Mouse (Mus musculus) kidney, embryonic 14.5 days (tissue): Measurements from ENCODE around the gene Tfap2e. TPM values are rescaled to one million over a fixed set of nuclear protein-coding genes. Genes with fewer than 3 reads are reported as not detected.

Experiments used
- ATAC-seq: fragments of 200-750 bp; cut with Nextera tagmentation; 2 replicates; pipeline ENCODE4 v1.8.0; 2017; ENCODE audit warnings: moderate number of reproducible peaks, mild to moderate bottlenecking, moderate TSS enrichment, moderate library complexity; ENCODE audit not compliant: low FRiP score, low TSS enrichment
- H3K27ac ChIP-seq: fragments of 300-500 bp; sonication (generic); 2 replicates; pipeline ENCODE4 v1.5.1; 2014; ENCODE audit warnings: low read depth, mild to moderate bottlenecking, low read length, moderate library complexity, mixed read lengths
- H3K27me3 ChIP-seq: fragments of 300-500 bp; sonication (generic); 2 replicates; pipeline ENCODE4 v1.6.1; 2014; ENCODE audit warnings: mild to moderate bottlenecking, low read length; ENCODE audit not compliant: control insufficient read depth, insufficient read depth
- H3K36me3 ChIP-seq: fragments of 300-500 bp; sonication (generic); 2 replicates; pipeline ENCODE4 v1.6.1; 2014; ENCODE audit warnings: low read length, mixed read lengths; ENCODE audit not compliant: control insufficient read depth, insufficient read depth
- H3K4me1 ChIP-seq: fragments of 300-500 bp; sonication (generic); 2 replicates; pipeline ENCODE4 v1.6.1; 2014; ENCODE audit warnings: low read length, mixed read lengths; ENCODE audit not compliant: control insufficient read depth, insufficient read depth
- H3K4me2 ChIP-seq: fragments of 300-500 bp; sonication (generic); replicated peaks from 2 replicates; pipeline ENCODE4 v1.6.1; 2014; ENCODE audit warnings: low read depth, mild to moderate bottlenecking, low read length
- H3K4me3 ChIP-seq: fragments of 300-500 bp; sonication (generic); 2 replicates; pipeline ENCODE4 v1.5.1; 2014; ENCODE audit warnings: mild to moderate bottlenecking, low read length
- H3K9ac ChIP-seq: fragments of 300-500 bp; sonication (generic); 2 replicates; pipeline ENCODE4 v1.6.1; 2014; ENCODE audit warnings: low read depth, mild to moderate bottlenecking, low read length, moderate library complexity
- H3K9me3 ChIP-seq: fragments of 300-500 bp; sonication (generic); 2 replicates; pipeline ENCODE4 v1.6.1; 2016; ENCODE audit warnings: low read length; ENCODE audit not compliant: control insufficient read depth
- WGBS: fragments of 180-500 bp; shearing (Covaris S2); extraction: QIAGEN DNeasy Blood & Tissue Kit; methylation state at CpG from one replicate; pipeline ENCODE4 v1.1.7; 2014; 5-methylcytosine and 5-hydroxymethylcytosine counted together
- polyA plus RNA-seq: library from polyadenylated mRNA; unstranded; fragments of >200 nt; fragmentation: Nextera tagmentation; extraction: Ambion mirVana; gene quantifications from 2 replicates; pipeline ENCODE4 v1.2.1, GENCODE M21; 2014

The Tfap2e gene
- polyA plus RNA-seq, 1 experiment from 2014 or later: not detected

- WGBS: 89% methylated on average over 2 of the region's 2 CpGs
- H3K36me3 ChIP-seq: peaks cover 75% of the 10 kb centered on the region
- no peaks in the 10 kb centered on the region for H3K27me3 ChIP-seq
- H3K4me2 ChIP-seq: no peak overlapping the region
- H3K27ac ChIP-seq: no peak overlapping the region
- H3K9ac ChIP-seq: no peak overlapping the region
- no peaks in the 10 kb centered on the region for H3K9me3 ChIP-seq
- no peaks in the 10 kb centered on the region for H3K4me1 ChIP-seq
- no peak for ATAC-seq
- H3K4me3 ChIP-seq: no peak overlapping the region
Measured at GRCm38 (mm10) chr4:126689457-126689856, 46.6 kb downstream of the Tfap2e start.

DNA sequence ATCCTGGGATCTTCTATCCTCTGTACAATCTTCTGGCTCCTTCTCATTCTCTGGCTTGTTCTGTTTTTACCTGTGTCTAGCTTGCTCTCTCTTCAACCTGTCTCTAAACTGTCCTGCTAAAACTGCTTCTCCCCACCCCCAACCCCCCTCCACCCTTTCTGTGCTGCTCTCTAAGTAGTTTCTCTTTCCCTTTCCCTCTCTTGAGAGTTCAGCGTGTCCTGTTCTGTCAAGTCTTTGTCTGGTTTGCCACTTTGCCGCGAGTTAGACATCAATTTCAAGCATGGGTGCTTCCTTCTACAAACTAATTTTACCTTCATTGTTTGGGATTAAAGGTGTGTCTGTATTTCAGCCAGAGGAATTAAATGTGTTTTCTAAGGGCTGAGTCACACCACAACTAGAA is 53.0 kb downstream of the Tfap2e start:
- Histone ChIP-seq H3K4me1 (0 out of 2 replicates have a peak, but pooled peaks cover 3% of the 10 kb centered on the region), H3K4me3 (no peak overlapping the region), H3K4me2 (no peak overlapping the region), H3K36me3 (peaks cover 42% of the 10 kb centered on the region), H3K27me3 (no peaks in the 10 kb centered on the region), H3K27ac (no peak overlapping the region), H3K9ac (no peak overlapping the region; the same call in 1 of the 2 replicates), H3K9me3 (no peaks in the 10 kb centered on the region)
- ATAC-seq: no peak
- 77% methylated on average over 3 of the region's 3 CpGs for WGBS

GRCm38 (mm10) chr4:126682298-126682697 is 53.7 kb downstream of the Tfap2e start:
- ATAC-seq: no peak
- Histone ChIP-seq H3K4me3 (no peak overlapping the region), H3K9me3 (no peaks in the 10 kb centered on the region), H3K27ac (no peak overlapping the region), H3K4me2 (no peak overlapping the region), H3K27me3 (no peaks in the 10 kb centered on the region), H3K4me1 (0 out of 2 replicates have a peak, but pooled peaks cover 3% of the 10 kb centered on the region), H3K36me3 (peaks cover 34% of the 10 kb centered on the region), H3K9ac (no peak overlapping the region)
- WGBS: 86% methylated on average over 5 of the region's 5 CpGs

GRCm38 (mm10) chr4:126677054-126678003 is 58.7 kb downstream of the Tfap2e start, which contains the start of gene Psmb2:
Psmb2 (plus strand) TSS chr4:126677630.
- Histone ChIP-seq H3K27ac (peak within 1 kb of the TSS; percentile 65), H3K4me3 (peak within 1 kb of the TSS; percentile 100), H3K4me2 (peak within 1 kb of the TSS; percentile 86), H3K9ac (peak within 1 kb of the TSS; percentile 98), H3K27me3 (no peaks in the 10 kb centered on the region), H3K36me3 (peaks cover 3% of the 10 kb centered on the region; the same call in 1 of the 2 replicates), H3K9me3 (no peaks in the 10 kb centered on the region), H3K4me1 (0 out of 2 replicates have a peak, but pooled peaks cover 3% of the 10 kb centered on the region)
- peak; percentile 99 for ATAC-seq
- 3% methylated on average over 48 of the region's 48 CpGs for WGBS

DNA sequence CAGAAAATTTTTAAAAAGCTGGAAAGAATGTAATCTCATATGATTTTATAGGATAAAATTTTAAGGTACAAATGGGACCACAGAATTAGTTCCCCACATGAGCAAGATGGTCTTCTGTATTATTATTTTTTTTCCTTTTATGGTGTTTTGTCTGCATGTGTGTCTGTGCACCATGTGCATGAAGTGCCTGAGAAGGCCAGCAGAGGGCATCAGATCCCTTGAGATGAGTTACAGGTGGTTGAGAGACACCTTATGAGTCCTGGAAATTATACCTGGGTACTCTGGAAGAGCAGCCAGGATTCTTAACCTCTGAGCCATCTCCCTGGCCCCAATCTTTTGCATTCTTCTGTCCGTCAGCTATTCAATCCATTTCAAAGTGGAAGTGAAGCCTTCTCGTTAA is 69.0 kb downstream of the Tfap2e start:
- no peaks in the 10 kb centered on the region for H3K27me3 ChIP-seq
- H3K9ac ChIP-seq: no peak overlapping the region
- H3K4me1 ChIP-seq: no peaks in the 10 kb centered on the region
- ATAC-seq: no peak
- no peaks in the 10 kb centered on the region for H3K9me3 ChIP-seq
- H3K4me3 ChIP-seq: no peak overlapping the region
- no peaks in the 10 kb centered on the region for H3K36me3 ChIP-seq
- H3K27ac ChIP-seq: no peak overlapping the region
- 91% methylated on average over 2 of the region's 2 CpGs for WGBS
- H3K4me2 ChIP-seq: no peak overlapping the region

Other genes with a start within 250 kb of the Tfap2e start
- 1.3 and 1.9 TPM in 2 replicates for gene Ago4, start 202.8 kb downstream of the Tfap2e start, polyA plus RNA-seq
- 45.4 and 54.1 TPM in 2 replicates for gene Clspn, start 179.3 kb downstream of the Tfap2e start, polyA plus RNA-seq
- 2.4 and 2.6 TPM in 2 replicates for gene 5730409E04Rik, start 126.4 kb downstream of the Tfap2e start, polyA plus RNA-seq
- 510 and 601 TPM in 2 replicates for gene Psmb2, start 58.6 kb downstream of the Tfap2e start, polyA plus RNA-seq
- 15.0 and 24.7 TPM in 2 replicates for gene Ncdn, start 17.2 kb upstream of the Tfap2e start, polyA plus RNA-seq
- 19.3 and 23.4 TPM in 2 replicates for gene AU040320, start 17.3 kb upstream of the Tfap2e start, polyA plus RNA-seq
- 27.6 and 28.9 TPM in 2 replicates for gene Zmym4, start 231.9 kb upstream of the Tfap2e start, polyA plus RNA-seq